Mouse (Mus musculus) cortical plate, adult 2 months (tissue): ENCODE results near the gene Fitm2. TPM values are rescaled to one million over a fixed set of nuclear protein-coding genes. Genes with fewer than 3 reads are reported as not detected.

Experiments used
- H3K27ac ChIP-seq: fragments of 200-500 bp; 2 replicates; pipeline ENCODE4 v1.5.1; 2012; ENCODE audit warnings: low read length, control low read depth, inconsistent platforms; ENCODE audit not compliant: insufficient read depth
- H3K4me1 ChIP-seq: fragments of 200-500 bp; 2 replicates; pipeline ENCODE4 v1.6.1; 2011; ENCODE audit warnings: low read length; ENCODE audit not compliant: control insufficient read depth, insufficient read depth
- H3K4me3 ChIP-seq: fragments of 200-500 bp; 2 replicates; pipeline ENCODE4 v1.5.1; 2011; ENCODE audit warnings: mild to moderate bottlenecking, low read length, control low read depth; ENCODE audit not compliant: insufficient read depth
- CTCF ChIP-seq: fragments of 200-500 bp; IDR thresholded peaks from 2 replicates; pipeline ENCODE4 v1.5.1; 2011; ENCODE audit warnings: mild to moderate bottlenecking, control low read depth, low read length; ENCODE audit not compliant: insufficient read depth; ENCODE audit errors: extremely low read depth
- POLR2A ChIP-seq: fragments of 200-500 bp; IDR thresholded peaks from 2 replicates; pipeline ENCODE4 v1.6.1; 2011; ENCODE audit warnings: mild to moderate bottlenecking, low read length, control low read depth; ENCODE audit not compliant: insufficient read depth; ENCODE audit errors: extremely low read depth
- polyA plus RNA-seq: library from polyadenylated mRNA; depleted of rRNA; stranded (reverse); fragments of >200 nt; gene quantifications from 2 replicates; pipeline ENCODE4 v1.2.3, GENCODE M21; 2012; rRNA removed

Fitm2 gene
- 11.5 and 12.3 TPM in 2 replicates for polyA plus RNA-seq

- TF ChIP-seq CTCF = peak; percentile 92
- peak; percentile 76 for TF ChIP-seq POLR2A
- Histone ChIP-seq H3K27ac (no peak within 1 kb of the TSS; the same call in 1 of the 2 replicates), H3K4me1 (peaks cover 3% of the 10 kb centered on the region), H3K4me3 (peak within 1 kb of the TSS; percentile 68)
These were observed at the start of gene Fitm2 for GRCm38 (mm10) chr2:163472466-163472851. Fitm2 (minus strand) TSS chr2:163472629.

- Histone ChIP-seq H3K4me1 (no peaks in the 10 kb centered on the region), H3K27ac (no peak within 1 kb of the TSS), H3K4me3 (no peak within 1 kb of the TSS)
- TF ChIP-seq CTCF (no peak), POLR2A (no peak)
These were observed 34.0 kb upstream of the Fitm2 start, which contains the start of gene Hnf4a for GRCm38 (mm10) chr2:163506300-163507004. Hnf4a (plus strand) TSS chr2:163506808.

GRCm38 (mm10) chr2:163503191-163503590, 30.8 kb upstream of the Fitm2 start:
- TF ChIP-seq CTCF (no peak), POLR2A (no peak)
- Histone ChIP-seq H3K4me1 (no peaks in the 10 kb centered on the region), H3K4me3 (no peak overlapping the region), H3K27ac (no peak overlapping the region)

GRCm38 (mm10) chr2:163502219-163502618, 29.8 kb upstream of the Fitm2 start:
- Histone ChIP-seq H3K27ac (no peak overlapping the region), H3K4me1 (no peaks in the 10 kb centered on the region), H3K4me3 (no peak overlapping the region)
- TF ChIP-seq POLR2A = no peak
- TF ChIP-seq CTCF = no peak

GRCm38 (mm10) chr2:163494456-163494855, 22.0 kb upstream of the Fitm2 start:
- no peak for TF ChIP-seq POLR2A
- Histone ChIP-seq H3K4me3 (no peak overlapping the region), H3K27ac (no peak overlapping the region), H3K4me1 (no peaks in the 10 kb centered on the region)

GRCm38 (mm10) chr2:163493976-163494375, 21.5 kb upstream of the Fitm2 start:
- TF ChIP-seq CTCF (no peak), POLR2A (no peak)
- Histone ChIP-seq H3K27ac (no peak overlapping the region), H3K4me1 (no peaks in the 10 kb centered on the region), H3K4me3 (no peak overlapping the region)

- Histone ChIP-seq H3K4me3 (no peak overlapping the region), H3K27ac (no peak overlapping the region), H3K4me1 (no peaks in the 10 kb centered on the region)
- no peak for TF ChIP-seq POLR2A
- TF ChIP-seq CTCF = no peak
These were observed 20.6 kb upstream of the Fitm2 start for GRCm38 (mm10) chr2:163493031-163493430.

GRCm38 (mm10) chr2:163492018-163492417, 19.6 kb upstream of the Fitm2 start, which contains the start of gene R3hdml:
R3hdml (plus strand) TSS chr2:163492318.
- Histone ChIP-seq H3K27ac (no peak within 1 kb of the TSS), H3K4me3 (no peak within 1 kb of the TSS), H3K4me1 (no peaks in the 10 kb centered on the region)
- TF ChIP-seq POLR2A (no peak), CTCF (no peak)

GRCm38 (mm10) chr2:163491351-163491750, 18.9 kb upstream of the Fitm2 start:
- no peak overlapping the region for H3K4me3 ChIP-seq
- H3K27ac ChIP-seq = no peak overlapping the region
- TF ChIP-seq POLR2A (no peak), CTCF (no peak)
- H3K4me1 ChIP-seq = no peaks in the 10 kb centered on the region

- H3K27ac ChIP-seq = no peak overlapping the region
- no peaks in the 10 kb centered on the region for H3K4me1 ChIP-seq
- no peak for TF ChIP-seq CTCF
- TF ChIP-seq POLR2A = no peak
- H3K4me3 ChIP-seq = no peak overlapping the region
These were observed 18.2 kb upstream of the Fitm2 start for GRCm38 (mm10) chr2:163490656-163491055.

- H3K27ac ChIP-seq = no peak overlapping the region
- no peak overlapping the region for H3K4me3 ChIP-seq
- no peaks in the 10 kb centered on the region for H3K4me1 ChIP-seq
- TF ChIP-seq POLR2A = no peak
- TF ChIP-seq CTCF = no peak
These were observed 17.4 kb upstream of the Fitm2 start for GRCm38 (mm10) chr2:163489725-163490291.
